Mouse (Mus musculus) midbrain, embryonic 11.5 days (tissue): ENCODE results near the gene Gpr182. TPM values are rescaled to one million over a fixed set of nuclear protein-coding genes. Genes with fewer than 3 reads are reported as not detected.

ENCODE experiments used
- ATAC-seq: fragments of 200-750 bp; cut with Nextera tagmentation; 2 replicates; pipeline ENCODE4 v1.8.0; 2017; ENCODE audit warnings: moderate TSS enrichment, moderate library complexity; ENCODE audit not compliant: low FRiP score
- DNase-seq: peaks from one replicate; pipeline ENCODE4 v3.0.0; 2015; ENCODE audit warnings: low spot score; ENCODE audit errors: missing footprints
- H3K27ac ChIP-seq: fragments of 300-500 bp; sonication (generic); 2 replicates; pipeline ENCODE4 v1.5.1; 2014; ENCODE audit warnings: low read depth, low read length
- H3K27me3 ChIP-seq: fragments of 300-500 bp; sonication (generic); 2 replicates; pipeline ENCODE4 v1.6.1; 2014; ENCODE audit warnings: mild to moderate bottlenecking, low read length, moderate library complexity, mixed read lengths; ENCODE audit not compliant: control insufficient read depth, insufficient read depth
- H3K36me3 ChIP-seq: fragments of 300-500 bp; sonication (generic); 2 replicates; pipeline ENCODE4 v1.6.1; 2014; ENCODE audit warnings: mild to moderate bottlenecking, low read length, moderate library complexity, mixed read lengths; ENCODE audit not compliant: control insufficient read depth, insufficient read depth
- H3K4me1 ChIP-seq: fragments of 300-500 bp; sonication (generic); 2 replicates; pipeline ENCODE4 v1.6.1; 2014; ENCODE audit warnings: low read length; ENCODE audit not compliant: control insufficient read depth, insufficient read depth
- H3K4me2 ChIP-seq: fragments of 300-500 bp; sonication (generic); 2 replicates; pipeline ENCODE4 v1.6.1; 2014; ENCODE audit warnings: mild to moderate bottlenecking, moderate library complexity
- H3K4me3 ChIP-seq: fragments of 300-500 bp; sonication (generic); 2 replicates; pipeline ENCODE4 v1.5.1; 2014; ENCODE audit warnings: low read depth, low read length
- H3K9ac ChIP-seq: fragments of 300-500 bp; sonication (generic); 2 replicates; pipeline ENCODE4 v1.6.1; 2014; ENCODE audit warnings: low read length
- H3K9me3 ChIP-seq: fragments of 300-500 bp; sonication (generic); 2 replicates; pipeline ENCODE4 v1.6.1; 2016; ENCODE audit warnings: low read length; ENCODE audit not compliant: control insufficient read depth
- WGBS: fragments of 180-500 bp; shearing (Covaris S2); extraction: QIAGEN DNeasy Blood & Tissue Kit; methylation state at CpG from one replicate; pipeline ENCODE4 v1.1.7; 2014; 5-methylcytosine and 5-hydroxymethylcytosine counted together
- polyA plus RNA-seq: library from polyadenylated mRNA; unstranded; fragments of >200 nt; fragmentation: Nextera tagmentation; extraction: Ambion mirVana; gene quantifications from 2 replicates; pipeline ENCODE4 v1.2.1, GENCODE M21; 2014

The Gpr182 gene
- polyA plus RNA-seq, 1 experiment from 2014 or later = 0.30 TPM

GRCm38 (mm10) chr10:127744661-127745060 is 6.9 kb downstream of the Gpr182 start:
- H3K9me3 ChIP-seq = no peaks in the 10 kb centered on the region
- H3K9ac ChIP-seq = no peak overlapping the region
- no peak overlapping the region for H3K4me3 ChIP-seq
- no peaks in the 10 kb centered on the region for H3K27me3 ChIP-seq
- H3K36me3 ChIP-seq = peaks cover 41% of the 10 kb centered on the region
- no peak for ATAC-seq
- peak; percentile 92 for DNase-seq
- peaks cover 9% of the 10 kb centered on the region; the same call in 1 of the 2 replicates for H3K4me1 ChIP-seq
- H3K27ac ChIP-seq = no peak overlapping the region
- H3K4me2 ChIP-seq = no peak overlapping the region
- WGBS = 64% methylated on average over 5 of the region's 5 CpGs

- peak overlapping the region; percentile 68 for H3K4me2 ChIP-seq
- DNase-seq (peak; percentile 94), ATAC-seq (peak; percentile 80)
- H3K4me1 ChIP-seq = peaks cover 6% of the 10 kb centered on the region; the same call in 1 of the 2 replicates
- H3K9ac ChIP-seq = peak overlapping the region; percentile 96
- under 1% methylated on average over 55 of the region's 55 CpGs for WGBS
- H3K36me3 ChIP-seq = peaks cover 30% of the 10 kb centered on the region
- H3K4me3 ChIP-seq = peak overlapping the region; percentile 95
- H3K27ac ChIP-seq = peak overlapping the region; percentile 10
- no peaks in the 10 kb centered on the region for H3K9me3 ChIP-seq
- H3K27me3 ChIP-seq = no peaks in the 10 kb centered on the region
Observed at GRCm38 (mm10) chr10:127739661-127740161, 11.8 kb downstream of the Gpr182 start.

GRCm38 (mm10) chr10:127739083-127739660 is 12.4 kb downstream of the Gpr182 start, which contains the start of gene Zbtb39:
Gene Zbtb39, plus strand, starts transcription at chr10:127739538.
- Histone ChIP-seq H3K4me1 (peaks cover 6% of the 10 kb centered on the region; the same call in 1 of the 2 replicates), H3K9ac (peak within 1 kb of the TSS; percentile 96), H3K36me3 (peaks cover 25% of the 10 kb centered on the region), H3K27ac (peak within 1 kb of the TSS; percentile 10), H3K9me3 (no peaks in the 10 kb centered on the region), H3K4me3 (peak within 1 kb of the TSS; percentile 95), H3K4me2 (peak within 1 kb of the TSS; percentile 68), H3K27me3 (no peaks in the 10 kb centered on the region)
- peak; percentile 88 for ATAC-seq
- DNase-seq = peak; percentile 97
- 2% methylated on average over 27 of the region's 61 CpGs for whole genome bisulfite sequencing

GRCm38 (mm10) chr10:127738151-127738882 is 13.2 kb downstream of the Gpr182 start:
- H3K4me1 ChIP-seq = peaks cover 6% of the 10 kb centered on the region; the same call in 1 of the 2 replicates
- ATAC-seq (no peak), DNase-seq (no peak)
- H3K4me2 ChIP-seq = no peak overlapping the region
- H3K27me3 ChIP-seq = no peaks in the 10 kb centered on the region
- WGBS = 57% methylated on average over 13 of the region's 13 CpGs
- peaks cover 18% of the 10 kb centered on the region for H3K36me3 ChIP-seq
- H3K9ac ChIP-seq = no peak overlapping the region
- no peak overlapping the region for H3K27ac ChIP-seq
- H3K4me3 ChIP-seq = no peak overlapping the region
- no peaks in the 10 kb centered on the region for H3K9me3 ChIP-seq

GRCm38 (mm10) chr10:127737552-127737951 is 14.0 kb downstream of the Gpr182 start:
- ATAC-seq (no peak), DNase-seq (peak; percentile 64)
- Histone ChIP-seq H3K27me3 (no peaks in the 10 kb centered on the region), H3K9me3 (no peaks in the 10 kb centered on the region), H3K4me1 (peaks cover 6% of the 10 kb centered on the region; the same call in 1 of the 2 replicates), H3K4me3 (no peak overlapping the region), H3K27ac (no peak overlapping the region), H3K36me3 (peaks cover 10% of the 10 kb centered on the region), H3K9ac (no peak overlapping the region), H3K4me2 (no peak overlapping the region)
- WGBS = 26% methylated on average over 2 of the region's 2 CpGs

GRCm38 (mm10) chr10:127736916-127737315 is 14.6 kb downstream of the Gpr182 start:
- Histone ChIP-seq H3K9me3 (no peaks in the 10 kb centered on the region), H3K4me1 (peaks cover 6% of the 10 kb centered on the region; the same call in 1 of the 2 replicates), H3K36me3 (peaks cover 4% of the 10 kb centered on the region; the same call in 1 of the 2 replicates), H3K9ac (no peak overlapping the region), H3K27me3 (no peaks in the 10 kb centered on the region; the same call in 1 of the 2 replicates), H3K4me3 (no peak overlapping the region), H3K4me2 (no peak overlapping the region), H3K27ac (no peak overlapping the region)
- no peak for ATAC-seq
- no peak for DNase-seq
- 83% methylated on average over 4 of the region's 4 CpGs for WGBS

GRCm38 (mm10) chr10:127736266-127736665 is 15.3 kb downstream of the Gpr182 start:
- no peak for ATAC-seq
- WGBS = 91% methylated on average over 2 of the region's 2 CpGs

GRCm38 (mm10) chr10:127734434-127734833 is 17.1 kb downstream of the Gpr182 start:
- DNase-seq (no peak), ATAC-seq (no peak)
- H3K9ac ChIP-seq = no peak overlapping the region
- no peak overlapping the region for H3K27ac ChIP-seq
- H3K9me3 ChIP-seq = no peaks in the 10 kb centered on the region
- H3K27me3 ChIP-seq = no peaks in the 10 kb centered on the region; the same call in 1 of the 2 replicates
- H3K4me2 ChIP-seq = no peak overlapping the region
- 54% methylated on average over 5 of the region's 5 CpGs for WGBS
- no peak overlapping the region for H3K4me3 ChIP-seq
- H3K36me3 ChIP-seq = no peaks in the 10 kb centered on the region
- peaks cover 2% of the 10 kb centered on the region; the same call in 1 of the 2 replicates for H3K4me1 ChIP-seq

More at GRCm38 (mm10) chr10:127736266-127736665, 15.3 kb downstream of the Gpr182 start:
- peaks cover 7% of the 10 kb centered on the region; the same call in 1 of the 2 replicates for H3K4me1 ChIP-seq
- H3K27me3 ChIP-seq = no peaks in the 10 kb centered on the region; the same call in 1 of the 2 replicates
- no peaks in the 10 kb centered on the region for H3K36me3 ChIP-seq
- H3K9me3 ChIP-seq = no peaks in the 10 kb centered on the region
- no peak overlapping the region for H3K9ac ChIP-seq
- no peak for DNase-seq
- no peak overlapping the region for H3K27ac ChIP-seq
- no peak overlapping the region for H3K4me3 ChIP-seq
- no peak overlapping the region for H3K4me2 ChIP-seq

GRCm38 (mm10) chr10:127731397-127731796 is 20.1 kb downstream of the Gpr182 start:
- Histone ChIP-seq H3K4me1 (peaks cover 2% of the 10 kb centered on the region; the same call in 1 of the 2 replicates), H3K36me3 (no peaks in the 10 kb centered on the region), H3K27ac (no peak overlapping the region), H3K9ac (no peak overlapping the region), H3K4me2 (no peak overlapping the region), H3K4me3 (no peak overlapping the region), H3K9me3 (no peaks in the 10 kb centered on the region), H3K27me3 (no peaks in the 10 kb centered on the region; the same call in 1 of the 2 replicates)
- ATAC-seq (no peak), DNase-seq (peak; percentile 75)
- 41% methylated on average over 5 of the region's 5 CpGs for WGBS
